Mouse (Mus musculus): Measurements from ENCODE around the gene Il5ra.
A peak's percentile ranks its signal among the peaks of the same experiment; 100 is the strongest.

The Il5ra gene

DNA sequence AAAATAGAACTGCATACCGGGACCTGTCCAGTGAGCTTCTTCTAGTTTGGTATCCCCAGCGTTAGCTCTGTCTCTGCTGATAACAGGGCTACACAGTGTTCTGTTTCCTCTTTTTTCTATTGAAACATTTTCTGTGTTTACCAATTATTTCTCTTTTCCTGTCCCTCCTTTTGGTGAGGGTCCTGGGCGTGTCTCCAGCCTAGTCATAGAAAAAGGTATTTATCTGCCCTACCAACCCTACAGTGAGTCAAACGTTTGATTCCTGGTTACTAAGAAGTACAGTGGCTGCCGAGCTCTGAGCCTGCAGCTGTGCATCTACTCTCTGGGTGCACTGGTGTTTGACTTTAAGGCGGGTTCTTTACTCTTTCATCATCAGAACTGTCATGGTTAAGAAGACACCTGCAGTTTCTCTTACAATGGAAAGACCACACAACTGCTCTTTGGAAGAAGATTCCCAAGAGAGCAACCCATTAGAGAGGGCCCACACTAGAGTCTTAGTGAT is at the start of gene Il5ra:
Gene Il5ra, minus strand, starts transcription at position 151 of the 502 bp plus-strand sequence.
- DNase-seq, result no peak

DNA sequence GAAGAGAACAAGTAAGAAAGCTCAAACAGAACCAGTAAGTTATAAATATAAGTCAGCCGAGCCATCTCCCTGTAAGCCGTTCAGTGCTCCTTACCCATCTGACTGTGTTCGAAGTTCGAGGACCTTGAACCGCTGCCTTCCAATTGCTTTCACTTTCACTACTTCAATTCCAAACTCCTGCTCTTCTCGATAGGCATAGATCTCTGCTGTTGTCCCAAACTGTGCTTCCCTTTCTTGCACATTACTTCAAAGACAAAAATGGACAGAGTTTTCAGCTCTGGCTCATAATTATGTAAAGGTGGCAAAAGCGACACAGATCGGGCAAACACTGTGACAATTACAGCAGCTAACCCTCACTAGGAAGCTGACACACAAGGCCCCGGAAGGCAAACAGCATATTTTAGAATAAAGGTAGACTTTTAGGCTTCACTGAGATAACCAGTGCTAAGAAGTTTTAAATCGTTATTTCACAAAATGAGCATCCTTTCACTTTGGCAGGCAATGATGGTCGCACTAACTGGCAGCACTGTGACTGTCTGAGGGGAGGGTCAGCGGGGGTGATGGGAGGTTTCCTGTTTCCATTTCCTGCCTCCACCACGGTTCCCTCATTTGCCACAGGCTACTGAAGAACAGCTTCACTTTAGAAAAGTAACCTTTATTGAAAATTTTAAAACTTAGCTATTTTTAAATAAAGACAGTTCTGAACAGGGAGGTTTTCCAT is 45.4 kb upstream of the Il5ra start:
- DNase-seq, result no peak

DNA sequence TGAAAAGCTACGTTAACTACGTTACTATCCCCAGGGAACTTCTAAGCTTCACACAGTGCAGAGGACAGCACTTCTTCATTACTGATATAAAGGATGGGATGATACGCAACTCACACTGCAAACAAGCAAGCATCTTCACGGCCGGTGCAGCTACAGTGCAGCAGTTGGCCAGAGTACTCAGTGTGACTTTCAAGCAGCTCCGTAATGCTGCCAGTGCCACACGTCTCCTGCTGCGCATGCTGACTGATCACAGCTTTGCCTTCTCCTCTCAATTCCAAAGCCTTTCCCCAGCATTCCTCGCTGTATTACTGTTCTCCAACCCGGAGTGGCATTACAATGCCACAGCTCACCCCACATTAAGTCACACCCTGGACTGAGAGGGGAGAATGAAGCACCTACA is 44.8 kb upstream of the Il5ra start:
- no peak for DNase-seq

DNA sequence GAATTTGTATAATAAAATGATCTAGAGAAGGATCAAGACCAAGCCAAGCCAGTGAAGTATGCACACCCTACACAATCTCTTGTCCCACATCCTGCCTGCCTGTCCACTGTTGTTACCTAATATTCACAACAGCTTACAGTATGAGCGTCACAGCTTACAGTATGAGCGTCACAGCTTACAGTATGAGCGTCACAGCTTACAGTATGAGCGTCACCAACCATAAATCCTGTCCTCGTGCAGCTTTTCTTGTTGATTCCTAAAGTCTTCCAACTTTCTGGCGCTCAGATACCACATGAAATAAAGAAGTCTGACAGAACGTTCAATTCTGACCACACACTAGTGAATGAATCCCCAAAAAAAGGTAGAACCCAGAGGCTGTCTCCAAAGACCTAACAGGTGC is 44.3 kb upstream of the Il5ra start:
- no peak for DNase-seq

DNA sequence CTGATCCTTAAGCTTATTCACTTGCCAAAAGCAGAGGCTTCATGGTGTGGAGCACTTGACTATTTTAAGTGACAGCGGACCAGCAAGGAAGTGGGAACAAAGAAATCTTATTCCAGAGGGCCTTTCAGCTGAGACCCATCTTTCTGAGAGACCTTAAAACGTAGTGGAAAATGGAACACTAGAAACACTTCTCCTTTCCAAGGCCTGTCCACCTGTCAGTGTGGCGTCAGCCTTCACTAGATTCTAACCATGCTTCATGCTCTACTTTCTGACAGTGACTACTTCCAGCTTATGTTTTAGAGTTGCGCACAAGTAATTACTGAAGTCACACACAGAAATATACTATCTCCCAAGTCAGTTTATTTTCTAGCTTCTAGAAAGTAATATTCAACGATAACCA is 43.6 kb upstream of the Il5ra start:
- DNase-seq, result no peak

DNA sequence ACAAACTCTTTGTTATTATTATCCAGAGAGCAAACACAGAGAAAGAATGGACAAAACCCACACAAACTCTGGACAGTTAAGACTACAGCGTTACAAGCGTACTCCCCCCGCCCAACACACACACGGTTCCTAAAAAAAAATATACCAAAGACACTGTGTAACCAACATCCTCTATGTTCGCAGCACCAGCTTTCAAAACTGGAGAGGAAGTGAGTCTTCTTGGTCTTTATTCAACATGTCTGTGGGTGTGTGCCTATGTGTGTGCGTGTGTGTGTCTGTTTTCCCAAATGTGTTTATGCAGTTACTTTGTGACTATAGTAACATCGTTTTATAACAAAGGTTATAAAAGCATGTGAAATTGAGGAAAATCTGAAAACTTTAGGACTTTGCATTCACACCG is 42.6 kb upstream of the Il5ra start:
- DNase-seq, result no peak

DNA sequence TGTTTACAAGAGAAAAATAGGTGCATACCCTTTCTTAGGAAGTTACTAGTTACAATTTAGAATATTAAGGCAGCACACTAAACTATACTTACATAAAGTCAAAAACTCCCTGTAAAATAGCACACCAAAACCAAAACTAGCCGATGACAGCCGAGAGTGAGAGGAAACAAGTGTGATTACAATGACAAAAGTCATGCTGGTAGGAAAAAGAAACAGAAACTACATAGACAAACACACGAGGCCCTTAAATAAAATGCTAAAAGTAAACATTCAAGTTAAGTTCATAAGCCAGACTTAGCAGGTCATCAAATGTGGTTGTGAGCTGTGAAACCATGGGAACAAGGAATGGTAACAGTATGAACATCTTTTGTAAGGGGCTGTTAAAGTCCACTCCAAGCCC is 38.3 kb upstream of the Il5ra start:
- no peak for DNase-seq

DNA sequence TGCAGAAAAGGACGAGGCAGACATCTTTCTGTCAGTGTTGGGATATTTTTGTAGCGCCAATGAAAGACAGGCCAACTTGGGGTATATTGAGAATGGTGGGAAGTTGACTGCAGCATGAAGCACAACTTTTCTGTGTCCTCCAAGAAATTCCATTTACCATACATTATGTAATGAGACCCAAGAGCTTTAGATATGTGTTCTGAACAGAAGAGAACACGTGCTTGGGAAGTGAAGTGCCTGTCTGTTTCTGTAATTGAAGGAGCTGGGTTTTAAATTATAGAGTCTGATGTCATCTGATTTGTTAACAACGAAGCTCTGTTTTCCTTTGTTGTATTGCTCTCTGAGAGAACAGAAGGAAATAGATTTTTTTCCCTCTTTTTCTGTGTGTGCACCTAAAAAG is 21.2 kb upstream of the Il5ra start:
- no peak for DNase-seq

DNA sequence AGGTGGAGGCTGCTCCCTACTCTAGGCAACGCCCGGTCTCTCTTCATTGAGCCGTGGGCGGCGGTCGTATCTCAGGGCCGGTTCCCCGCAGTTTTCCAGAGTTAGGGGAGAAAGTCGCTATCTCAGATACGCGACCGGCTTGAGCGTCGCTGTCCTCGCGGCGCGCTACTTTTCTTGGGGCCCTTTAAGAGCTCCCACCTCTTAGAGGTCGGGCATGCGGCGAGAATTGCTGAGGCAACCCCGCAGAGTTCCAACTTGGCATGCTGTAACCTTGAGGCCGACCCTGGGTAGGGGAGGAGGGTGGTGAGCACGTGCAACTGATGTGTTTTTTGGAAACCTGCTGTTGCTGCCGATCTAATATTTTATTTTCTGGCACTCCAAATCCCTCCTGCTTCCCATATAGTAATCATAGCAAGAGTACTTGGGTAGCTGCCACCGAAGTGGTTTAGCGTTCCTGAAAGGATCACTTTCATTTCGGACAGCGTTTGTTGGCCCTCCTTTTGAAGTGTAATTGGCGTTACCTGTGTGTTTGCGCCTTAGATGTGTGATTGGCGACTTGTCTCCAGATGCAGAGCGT is 20.5 kb upstream of the Il5ra start:
- DNase-seq, result no peak

DNA sequence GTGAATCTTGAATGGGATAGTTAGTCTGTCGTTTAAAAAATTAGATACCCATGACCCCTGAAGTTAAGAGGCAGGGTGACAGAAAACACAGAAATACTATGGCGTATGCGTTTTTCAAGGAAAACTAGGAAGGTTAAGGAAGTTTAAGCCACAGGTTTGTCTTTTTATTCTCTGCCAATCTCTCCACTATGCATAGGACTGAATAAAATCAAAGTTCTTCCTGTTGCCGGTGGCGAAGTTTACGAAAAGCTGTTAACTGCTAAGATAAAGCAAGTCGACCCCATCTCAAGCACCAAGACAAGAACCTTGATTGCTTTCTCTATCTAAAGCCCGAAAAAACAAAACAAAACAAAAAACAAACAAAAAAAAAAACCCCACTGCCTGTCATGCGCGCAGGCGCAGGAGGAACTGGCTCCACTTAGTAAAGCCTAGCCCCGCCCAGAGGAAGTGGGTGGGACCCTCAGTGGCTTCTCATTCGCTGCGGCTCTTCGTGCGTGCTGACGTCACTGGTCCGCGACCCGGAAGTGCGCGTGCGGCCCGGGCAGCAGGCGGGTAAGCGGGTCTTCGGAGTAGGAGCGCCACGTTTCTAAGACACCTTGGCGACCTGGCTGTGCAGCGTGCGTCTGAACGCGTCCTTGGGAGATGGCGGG is 19.9 kb upstream of the Il5ra start, which contains the start of gene Trnt1:
Gene Trnt1, plus strand, starts transcription at position 481 of the 650 bp plus-strand sequence.
- DNase-seq, result peak; percentile 98

DNA sequence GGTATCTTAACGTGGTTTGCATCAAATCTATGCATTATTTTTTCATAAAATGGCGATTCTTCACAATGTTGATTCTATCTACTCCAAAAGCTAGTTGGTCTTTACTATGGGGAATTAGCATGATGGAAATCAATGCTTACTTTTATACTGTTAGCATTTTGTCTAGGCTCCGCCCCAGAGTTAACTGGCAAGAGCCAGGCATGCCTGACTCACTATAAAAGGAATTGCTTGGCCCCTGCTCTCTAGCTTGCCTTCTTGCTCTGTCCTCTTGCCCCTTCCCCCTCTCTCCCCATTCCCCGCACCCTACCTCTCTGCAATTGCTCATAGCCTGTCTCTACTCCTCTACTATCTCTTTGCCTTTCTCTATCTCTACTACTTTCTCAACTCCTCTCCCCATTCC is 17.9 kb upstream of the Il5ra start:
- DNase-seq, result no peak

DNA sequence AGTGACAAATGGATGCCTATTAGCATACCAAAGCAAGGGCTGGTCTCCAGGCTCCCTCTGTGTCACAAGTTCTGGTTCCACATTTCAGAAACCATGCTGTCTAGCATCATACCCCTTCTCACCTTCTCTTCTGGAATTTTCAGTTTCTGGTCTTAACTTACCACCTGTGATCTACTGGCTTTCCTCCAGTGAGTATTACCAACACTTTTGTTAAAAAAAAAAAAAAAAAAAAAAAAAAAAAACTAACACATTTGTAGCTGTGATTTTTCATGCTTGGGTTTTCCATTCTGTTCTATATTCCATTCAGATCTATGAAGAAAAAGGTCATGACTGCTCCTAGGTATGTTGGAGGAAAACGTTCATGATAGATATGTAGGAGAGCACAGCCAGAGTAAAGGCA is 17.1 kb upstream of the Il5ra start:
- DNase-seq, result no peak

DNA sequence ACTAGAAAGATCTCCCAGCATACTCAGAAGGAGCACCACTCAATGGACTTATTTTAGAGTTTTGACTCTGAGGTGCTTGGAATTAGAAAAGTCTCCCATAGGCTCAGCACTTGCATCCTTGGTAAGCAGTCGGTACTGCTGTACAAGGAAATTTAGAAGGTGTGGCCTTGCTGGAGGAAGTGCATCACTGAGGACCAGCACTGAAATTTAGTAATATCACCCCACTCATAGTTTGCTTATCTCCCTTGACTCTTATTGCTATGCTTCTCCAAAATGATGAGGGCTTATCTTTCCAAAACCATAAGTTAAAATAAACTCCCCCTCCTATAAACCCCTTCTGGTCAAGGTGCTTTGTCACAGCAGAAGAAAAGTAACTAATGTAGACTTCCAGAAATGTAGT is 12.6 kb upstream of the Il5ra start:
- no peak for DNase-seq

DNA sequence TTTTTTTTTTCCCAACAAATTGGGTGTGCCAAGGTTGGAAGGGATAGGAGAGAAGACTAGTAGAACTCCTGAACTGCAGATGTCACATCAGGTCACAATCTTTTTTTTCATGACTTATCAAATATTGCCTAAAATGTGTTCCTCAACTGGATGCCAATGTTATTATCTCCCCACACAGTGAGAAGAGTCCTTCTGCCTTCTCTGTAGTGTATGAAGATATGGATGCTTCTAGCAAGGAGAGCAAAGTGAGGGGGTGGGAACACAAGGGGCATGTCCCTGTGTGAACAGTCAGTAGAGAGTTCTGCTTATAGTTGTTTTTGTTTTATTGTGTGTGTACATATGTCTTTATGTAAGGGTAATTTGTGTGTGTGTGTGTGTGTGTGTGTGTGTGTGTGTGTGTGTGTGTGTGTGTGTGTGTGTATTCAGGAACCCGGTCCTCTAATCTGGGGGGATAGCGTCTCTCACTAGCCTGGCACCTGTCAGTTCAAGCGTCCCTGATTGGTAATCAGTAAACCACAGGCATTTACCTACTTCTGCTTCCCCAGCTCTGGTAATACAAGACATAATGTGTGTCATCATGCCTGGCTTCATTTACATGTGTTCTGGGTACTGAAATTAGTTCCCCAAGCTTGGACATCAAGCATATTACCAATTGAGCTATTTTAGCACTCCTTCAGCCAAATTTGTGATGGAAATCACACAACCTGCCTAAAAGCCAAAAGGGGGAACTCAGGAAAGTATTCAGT is 11.8 kb upstream of the Il5ra start:
- DNase-seq, result no peak

DNA sequence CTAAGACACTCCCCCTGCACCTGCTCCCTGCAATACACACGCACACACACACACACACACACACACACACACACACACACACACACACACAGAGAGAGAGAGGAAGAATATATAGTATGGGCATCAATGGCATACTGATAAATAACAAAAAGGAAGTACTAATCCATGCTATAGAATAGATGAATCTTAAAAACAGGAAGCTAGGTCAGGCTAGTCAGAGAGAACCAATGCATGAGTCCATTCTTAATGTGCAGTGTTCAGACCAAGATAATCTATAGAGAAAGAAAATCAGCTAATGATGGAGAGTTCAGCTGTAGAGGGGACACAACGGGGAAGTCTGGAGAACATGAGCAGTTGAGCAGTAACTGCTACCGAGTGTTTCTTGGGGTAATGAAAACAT is 9.5 kb upstream of the Il5ra start:
- no peak for DNase-seq

DNA sequence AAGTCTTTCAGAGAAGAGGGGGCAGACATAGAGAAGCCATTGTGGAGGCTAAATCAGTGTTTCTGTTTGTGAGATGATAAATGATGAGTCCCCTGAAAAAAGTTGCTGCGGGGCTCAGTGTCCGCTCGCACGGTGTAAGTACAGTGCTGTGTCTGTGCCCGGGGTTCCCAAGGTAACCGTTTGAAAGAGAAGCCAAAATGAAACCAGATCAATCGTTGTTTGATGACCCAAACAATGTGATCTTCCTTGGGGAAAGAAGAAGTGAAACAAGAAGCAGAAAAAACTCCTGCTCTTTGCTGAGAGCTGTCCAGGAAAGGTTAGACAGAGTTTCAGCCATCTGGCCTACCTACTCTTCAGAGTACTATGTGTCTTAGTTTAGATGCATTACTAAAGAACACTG is 1.5 kb upstream of the Il5ra start:
- DNase-seq, result no peak

DNA sequence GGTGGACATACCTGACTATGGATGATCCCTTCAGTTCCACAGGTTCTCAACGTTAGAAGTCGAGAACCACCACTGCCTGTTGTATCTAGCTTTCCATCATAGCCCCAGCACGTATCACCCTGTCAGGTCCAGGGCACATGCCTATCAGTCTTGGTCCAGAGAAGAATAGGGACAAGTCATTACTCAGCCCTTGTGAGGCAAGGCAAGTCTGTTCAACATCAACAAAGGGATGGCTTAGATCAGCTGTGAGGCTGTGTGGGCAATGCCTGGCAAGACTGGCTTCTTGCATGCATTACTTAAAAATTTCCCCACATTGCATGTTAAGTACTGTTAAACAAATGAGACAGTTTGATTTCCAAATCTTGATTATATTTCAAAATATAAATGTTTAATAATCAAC is 1.0 kb downstream of the Il5ra start:
- no peak for DNase-seq

DNA sequence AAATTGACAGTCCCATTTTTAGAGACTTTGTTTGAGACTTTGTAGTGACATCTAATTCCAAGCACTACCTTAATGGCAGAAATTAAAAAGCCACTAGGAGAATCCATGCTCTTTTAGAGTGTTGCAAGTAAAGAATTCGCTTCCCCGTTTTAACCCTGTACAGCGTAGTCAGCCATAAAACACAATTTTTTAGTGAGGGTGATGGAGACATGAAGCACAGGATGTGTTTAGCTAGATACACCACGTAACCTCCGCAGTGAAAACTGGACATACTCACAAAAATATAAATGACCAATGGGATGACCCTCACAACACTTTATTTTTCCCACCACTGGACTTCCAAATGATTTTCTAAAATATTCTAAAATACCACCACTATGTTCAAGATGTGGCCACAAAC is 1.6 kb downstream of the Il5ra start:
- no peak for DNase-seq

DNA sequence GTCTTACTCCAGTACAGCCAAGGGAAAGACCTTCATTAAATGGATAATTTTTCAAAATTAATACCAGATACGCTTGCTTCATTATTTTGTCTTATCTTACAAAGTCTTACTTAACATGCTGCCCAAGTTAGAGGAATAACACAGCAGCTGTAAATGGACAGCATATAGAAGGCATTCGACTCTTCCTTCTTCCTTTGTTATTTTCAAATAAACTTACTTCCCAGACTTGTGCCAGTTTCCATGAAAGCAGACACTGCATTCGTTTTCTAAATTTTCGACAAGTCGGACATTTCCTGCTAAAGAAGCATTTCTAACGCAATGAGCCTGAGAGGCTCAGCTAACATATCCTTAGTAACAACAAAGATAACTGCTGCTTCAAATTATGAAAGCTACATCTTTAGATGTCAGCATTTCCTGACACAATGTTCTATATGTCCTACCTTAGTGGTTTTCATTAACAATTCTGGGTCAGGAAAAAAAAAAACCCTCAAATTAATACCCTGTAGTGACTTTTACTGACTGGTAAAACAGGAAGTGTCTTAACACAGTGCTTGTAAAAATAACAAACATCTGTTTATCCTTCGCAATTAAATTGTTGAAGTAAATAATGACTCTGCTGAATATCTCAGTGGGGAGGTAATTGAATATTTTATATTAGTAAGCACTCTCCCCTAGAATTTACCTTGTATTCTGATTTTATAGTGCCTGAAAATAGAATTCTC is 3.0 kb downstream of the Il5ra start:
- DNase-seq, result no peak

DNA sequence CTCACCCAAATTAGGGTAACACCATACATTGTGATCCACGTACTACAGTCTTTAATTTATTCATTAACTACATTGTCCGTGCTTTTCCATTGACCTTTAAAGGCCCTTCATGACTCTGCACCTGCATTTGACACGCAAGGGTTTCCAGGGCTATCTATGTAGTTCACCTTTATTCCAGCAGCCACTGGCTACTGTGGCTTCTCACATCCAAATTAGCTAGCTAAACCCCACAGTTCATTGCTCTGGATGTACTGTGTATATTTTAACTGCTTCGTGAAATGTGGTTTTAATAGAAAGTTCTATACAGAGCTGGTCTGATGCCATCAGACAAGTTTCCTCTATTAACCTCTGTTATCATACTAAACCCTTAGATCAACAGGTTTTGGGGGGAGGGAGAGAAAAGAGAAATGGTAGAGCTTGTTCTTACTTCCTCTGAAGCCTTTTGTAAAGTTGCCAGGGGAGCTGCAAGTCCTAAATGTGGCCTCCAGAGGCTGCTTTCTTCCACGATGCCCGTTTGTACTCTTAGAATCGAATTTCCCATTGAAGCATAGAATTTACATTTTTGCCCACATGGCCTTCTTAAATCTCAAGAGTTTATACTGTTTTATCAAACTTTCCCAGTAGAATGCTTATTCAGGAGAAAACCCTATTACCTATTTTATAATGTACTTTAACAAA is 5.1 kb downstream of the Il5ra start:
- DNase-seq, result no peak

DNA sequence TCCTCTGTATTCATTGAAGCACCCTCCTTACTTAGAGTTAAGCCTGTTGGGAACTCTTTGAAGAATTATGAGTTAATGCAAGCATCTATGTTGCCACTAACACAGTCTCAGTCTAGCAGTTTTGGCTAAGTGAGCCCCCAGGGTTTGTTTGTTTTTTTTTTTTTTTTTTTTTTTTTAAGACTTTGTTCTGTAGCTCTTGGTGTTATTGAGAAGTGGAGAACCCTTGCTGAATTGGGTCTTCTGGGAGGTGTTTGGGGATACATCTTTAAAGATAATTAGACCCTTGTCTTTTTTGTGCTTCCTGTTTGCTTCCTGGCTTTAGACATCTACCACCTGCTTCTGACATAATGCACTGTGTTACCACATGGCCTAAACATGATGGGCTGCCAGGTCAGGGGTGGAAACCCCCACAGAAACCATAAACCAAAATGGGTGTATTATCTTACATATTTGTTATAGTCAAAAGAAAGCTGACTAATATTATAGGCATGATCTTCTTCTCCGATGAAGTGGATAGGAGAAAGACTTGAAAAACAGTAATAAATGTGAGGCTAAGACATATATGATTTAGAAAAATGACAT is 8.5 kb downstream of the Il5ra start:
- DNase-seq, result no peak

DNA sequence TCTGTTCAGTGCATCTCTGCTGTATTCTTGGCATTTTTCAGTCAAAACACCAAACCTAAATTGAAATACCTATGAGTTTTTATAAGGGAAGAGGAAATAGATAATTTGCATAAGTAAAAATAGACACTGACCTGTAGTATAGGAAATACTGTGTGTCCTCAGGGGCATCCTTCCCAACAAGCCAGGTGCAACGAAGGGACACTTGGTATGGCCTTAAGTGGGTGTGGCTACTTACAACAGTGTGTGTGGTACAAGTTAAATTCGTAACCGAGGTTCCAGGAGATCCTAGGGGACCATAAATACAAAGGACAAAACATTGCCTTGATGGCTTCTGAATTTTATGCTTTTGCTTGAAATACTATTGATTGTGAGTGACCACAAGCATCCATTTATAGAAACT is 10.6 kb downstream of the Il5ra start:
- DNase-seq, result no peak
